Mouse (Mus musculus) myocyte (in vitro differentiated cells): ENCODE measurements at regions not wholly inside any gene's neighbourhood (a gene's known extent, or its start where the extent isn't known, plus 50 kb on each side); places are given as distances from the start of the nearest gene placed in this dataset.
"Not testable (repeated sequence)": the region's sequence is repeated elsewhere in the genome, so short reads cannot be mapped to it uniquely, and the experiment has no call there.

ENCODE experiments used
- H3K27me3 ChIP-seq: one replicate; pipeline ENCODE4 v1.6.1; 2011; ENCODE audit not compliant: control insufficient read depth, insufficient read depth, insufficient read length
- H3K36me3 ChIP-seq: one replicate; pipeline ENCODE4 v1.6.1; 2011; ENCODE audit not compliant: control insufficient read depth, insufficient read depth
- H3K4me2 ChIP-seq: one replicate; pipeline ENCODE4 v1.6.1; 2011; ENCODE audit warnings: low read depth, control low read depth
- H3K4me3 ChIP-seq: one replicate; pipeline ENCODE4 v1.5.1; 2011; ENCODE audit warnings: mild to moderate bottlenecking, control low read depth, moderate library complexity
- H3K79me2 ChIP-seq: one replicate; pipeline ENCODE4 v1.6.1; 2011; ENCODE audit not compliant: control insufficient read depth, insufficient read depth
- H3ac ChIP-seq: one replicate; pipeline ENCODE4 v1.6.1; 2011; ENCODE audit not compliant: control insufficient read depth, insufficient read length
- CEBPB ChIP-seq: IDR thresholded peaks from 2 replicates; pipeline ENCODE4 v1.6.1; 2011; ENCODE audit warnings: mild to moderate bottlenecking, moderate library complexity; ENCODE audit not compliant: poor library complexity, insufficient read depth, severe bottlenecking
- E2F4 ChIP-seq: IDR thresholded peaks from one replicate; pipeline ENCODE4 v1.6.1; 2011; ENCODE audit warnings: mild to moderate bottlenecking, control low read depth, moderate library complexity; ENCODE audit not compliant: insufficient read depth
- MAX ChIP-seq: IDR thresholded peaks from one replicate; pipeline ENCODE4 v1.6.1; 2011; ENCODE audit warnings: low read depth, mild to moderate bottlenecking, control low read depth
- MYOD1 ChIP-seq, 3 experiments: IDR thresholded peaks; one replicate each; pipeline ENCODE4 v1.6.1; 2011; ENCODE audit warnings: control low read depth in 2 of 3, low read depth in 2 of 3, mild to moderate bottlenecking in 2 of 3, moderate library complexity in 1 of 3; ENCODE audit not compliant: insufficient read length in 2 of 3, control insufficient read depth in 1 of 3
- MYOG ChIP-seq, 3 experiments: IDR thresholded peaks; one replicate each; pipeline ENCODE4 v1.6.1; 2011; ENCODE audit warnings: control low read depth in 2 of 3, low read depth in 2 of 3, mild to moderate bottlenecking in 2 of 3; ENCODE audit not compliant: insufficient read length in 2 of 3, control insufficient read depth in 1 of 3, insufficient read depth in 1 of 3
- POLR2A ChIP-seq: IDR thresholded peaks from one replicate; pipeline ENCODE4 v1.6.1; 2011; ENCODE audit warnings: low read depth, mild to moderate bottlenecking, control low read depth, moderate library complexity; ENCODE audit not compliant: insufficient read length
- POLR2AphosphoS2 ChIP-seq: IDR thresholded peaks from one replicate; pipeline ENCODE4 v1.6.1; 2011; ENCODE audit warnings: low read depth, control low read depth; ENCODE audit not compliant: insufficient read length
- REST ChIP-seq: IDR thresholded peaks from one replicate; pipeline ENCODE4 v1.6.1; 2011; ENCODE audit warnings: mild to moderate bottlenecking, control low read depth, moderate library complexity; ENCODE audit not compliant: insufficient read depth, insufficient read length
- SRF ChIP-seq: IDR thresholded peaks from one replicate; pipeline ENCODE4 v1.6.1; 2011; ENCODE audit warnings: low read depth; ENCODE audit not compliant: control insufficient read depth, insufficient read length
- TCF12 ChIP-seq: IDR thresholded peaks from one replicate; pipeline ENCODE4 v1.6.1; 2011; ENCODE audit warnings: mild to moderate bottlenecking, control low read depth; ENCODE audit not compliant: poor library complexity, insufficient read depth, severe bottlenecking
- TCF3 ChIP-seq: IDR thresholded peaks from one replicate; pipeline ENCODE4 v1.6.1; 2011; ENCODE audit warnings: low read depth, control low read depth; ENCODE audit not compliant: insufficient read length
- USF1 ChIP-seq: IDR thresholded peaks from one replicate; pipeline ENCODE4 v1.6.1; 2011; ENCODE audit warnings: low read depth, mild to moderate bottlenecking, control low read depth, moderate library complexity

DNA sequence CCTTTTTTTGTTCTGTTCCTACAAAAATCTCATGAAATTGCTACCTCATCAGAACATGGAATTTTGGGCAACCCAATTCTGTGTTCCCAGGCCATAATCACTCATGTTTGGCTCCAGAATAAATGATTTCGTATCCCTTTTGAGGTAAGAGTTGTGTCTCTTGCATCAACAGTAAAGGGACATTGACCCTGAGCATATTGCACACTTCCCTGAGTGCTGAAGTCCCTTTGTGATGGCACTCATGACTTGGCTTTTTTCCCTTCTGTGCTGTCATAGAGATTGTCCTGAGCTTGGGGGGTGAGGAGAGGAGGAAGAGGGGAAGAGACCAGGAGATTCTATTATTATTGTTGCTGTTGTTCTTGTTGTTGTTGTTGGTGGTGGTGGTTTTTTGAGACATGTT, 68.6 kb upstream of the Atp1b1 start:
- no peak overlapping the region for H3ac ChIP-seq

DNA sequence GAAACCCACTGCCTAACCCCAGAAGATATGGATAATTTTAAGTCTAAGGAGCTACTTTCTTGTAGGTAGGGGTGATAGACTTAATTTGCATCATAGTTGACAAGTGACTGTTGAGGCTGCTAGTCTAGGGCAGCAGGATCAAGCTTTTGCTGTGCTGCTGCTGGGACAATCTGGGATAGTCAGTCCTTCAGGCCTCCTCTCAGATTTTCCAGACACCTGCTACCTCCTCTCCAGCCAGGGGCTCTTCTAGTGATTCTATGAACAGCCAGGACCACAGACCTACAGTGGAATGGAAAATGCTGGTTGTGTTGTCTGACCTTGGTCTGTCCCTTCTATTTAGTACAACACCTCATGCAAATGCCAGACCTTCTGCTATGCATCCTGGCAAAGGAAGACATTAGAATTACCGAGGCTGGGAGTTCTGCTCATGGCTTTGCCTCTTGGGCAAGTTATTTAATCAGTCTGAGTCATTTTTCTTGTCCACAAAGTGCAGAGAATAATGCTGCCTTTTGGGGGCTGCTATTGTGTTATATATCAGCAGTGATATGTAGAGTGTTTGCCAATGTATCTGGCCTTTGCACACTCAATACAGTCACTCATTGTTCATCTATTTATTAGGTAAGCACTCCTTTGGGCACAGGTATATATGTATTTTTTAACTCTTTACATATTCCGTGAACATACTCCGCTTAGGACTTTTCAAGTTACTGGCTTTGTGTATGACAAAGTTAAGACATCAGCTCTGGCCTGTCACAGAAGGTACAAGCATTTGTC, 64.4 kb upstream of the Atp1b1 start:
- no peaks in the 10 kb centered on the region for H3K79me2 ChIP-seq
- H3K27me3 ChIP-seq, result no peaks in the 10 kb centered on the region
- no peak overlapping the region for H3K4me2 ChIP-seq
- H3ac ChIP-seq, result no peak overlapping the region
- TF ChIP-seq MAX, result no peak
- no peak for TF ChIP-seq REST
- TF ChIP-seq E2F4, result no peak
- no peak for TF ChIP-seq SRF
- TF ChIP-seq POLR2AphosphoS2, result no peak
- no peak for TF ChIP-seq POLR2A
- TF ChIP-seq MYOG (IDR thresholded peaks at IDR 0.05; ENCODE audit: control insufficient read depth in 1 of 3, insufficient read depth in 1 of 3, insufficient read length in 2 of 3, low read depth in 2 of 3), result no peak
- TF ChIP-seq TCF3, result no peak
- no peak for TF ChIP-seq TCF12
- no peak for TF ChIP-seq CEBPB
- no peaks in the 10 kb centered on the region for H3K36me3 ChIP-seq
- H3K4me3 ChIP-seq, result no peak overlapping the region

More for the DNA sequence above, 68.6 kb upstream of the Atp1b1 start:
- H3K79me2 ChIP-seq, result no peaks in the 10 kb centered on the region
- H3K27me3 ChIP-seq, result no peaks in the 10 kb centered on the region
- TF ChIP-seq USF1, result no peak
- TF ChIP-seq POLR2A, result no peak
- no peak for TF ChIP-seq MYOD1 (IDR thresholded peaks at IDR 0.05; ENCODE audit: control insufficient read depth in 1 of 3, insufficient read length in 2 of 3, low read depth in 2 of 3)
- no peak for TF ChIP-seq SRF
- no peak for TF ChIP-seq MYOG (IDR thresholded peaks at IDR 0.05; ENCODE audit: control insufficient read depth in 1 of 3, insufficient read depth in 1 of 3, insufficient read length in 2 of 3, low read depth in 2 of 3)
- H3K36me3 ChIP-seq, result no peaks in the 10 kb centered on the region
- H3K4me3 ChIP-seq, result no peak overlapping the region
- H3K4me2 ChIP-seq, result no peak overlapping the region

DNA sequence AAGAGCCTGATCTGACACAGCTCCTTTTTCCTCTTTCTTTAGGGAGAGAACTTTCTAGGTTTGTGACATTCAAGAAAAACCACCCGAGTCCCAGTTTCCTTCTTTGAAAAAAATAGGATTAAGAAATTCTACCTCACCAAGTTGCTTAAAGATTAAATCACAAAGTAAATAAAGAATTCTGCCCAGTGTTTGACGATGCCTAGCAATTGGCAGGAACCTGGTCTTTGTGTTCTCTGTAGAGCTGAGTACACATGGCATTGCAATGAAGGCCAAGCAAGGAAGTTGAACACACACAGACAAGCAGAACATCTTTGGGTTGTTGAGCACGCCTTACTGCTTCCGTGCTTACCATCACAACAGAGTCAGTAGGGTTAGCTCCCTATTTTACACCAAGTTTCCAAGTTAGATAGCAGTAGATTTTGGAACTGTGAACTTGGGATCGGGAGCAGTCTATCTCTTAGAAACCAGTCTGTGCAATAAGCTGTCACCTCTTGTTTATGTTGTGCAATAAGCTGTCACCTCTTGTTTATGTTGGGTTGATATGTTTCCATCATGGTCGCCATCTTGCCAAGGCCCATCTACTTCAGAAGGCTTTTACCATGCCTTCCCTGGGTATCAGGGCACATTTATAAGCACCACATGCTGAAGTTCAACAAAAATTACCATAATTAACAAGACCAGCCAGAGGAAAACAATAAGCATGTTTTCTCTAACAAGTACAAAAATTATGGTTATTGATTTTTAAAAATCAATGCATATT, 63.4 kb upstream of the Atp1b1 start:
- Histone ChIP-seq H3K79me2 (no peaks in the 10 kb centered on the region), H3K27me3 (no peaks in the 10 kb centered on the region), H3K36me3 (no peaks in the 10 kb centered on the region), H3ac (no peak overlapping the region), H3K4me3 (no peak overlapping the region), H3K4me2 (no peak overlapping the region)
- no peak for TF ChIP-seq POLR2AphosphoS2
- TF ChIP-seq POLR2A, result no peak
- no peak for TF ChIP-seq TCF3
- no peak for TF ChIP-seq REST
- no peak for TF ChIP-seq MYOD1 (IDR thresholded peaks at IDR 0.05; ENCODE audit: control insufficient read depth in 1 of 3, insufficient read length in 2 of 3, low read depth in 2 of 3)
- no peak for TF ChIP-seq CEBPB
- no peak for TF ChIP-seq MYOG (IDR thresholded peaks at IDR 0.05; ENCODE audit: control insufficient read depth in 1 of 3, insufficient read depth in 1 of 3, insufficient read length in 2 of 3, low read depth in 2 of 3)

DNA sequence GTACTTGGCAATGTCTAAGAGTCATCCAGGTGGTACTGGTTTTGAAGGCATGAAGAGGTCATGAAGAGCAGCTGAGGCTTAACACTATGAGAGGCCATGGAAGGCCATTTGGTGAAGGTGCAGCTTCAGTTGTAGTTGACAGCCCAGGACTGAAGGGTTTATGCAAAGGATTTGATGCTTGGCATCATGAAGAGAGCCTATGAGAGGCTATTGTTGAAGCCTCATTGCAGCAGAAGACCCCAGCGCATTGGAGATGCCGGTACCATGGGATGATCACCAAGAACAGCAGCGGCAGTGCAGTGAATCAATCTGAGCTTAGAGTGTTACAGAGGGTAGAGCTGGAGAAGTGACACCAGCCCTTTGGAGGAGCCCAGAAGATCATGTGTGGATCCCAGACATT, 60.7 kb upstream of the Atp1b1 start:
- Histone ChIP-seq H3K27me3 (no peaks in the 10 kb centered on the region), H3K4me2 (no peak overlapping the region), H3K4me3 (no peak overlapping the region), H3ac (no peak overlapping the region), H3K79me2 (no peaks in the 10 kb centered on the region), H3K36me3 (no peaks in the 10 kb centered on the region)
- TF ChIP-seq POLR2AphosphoS2 (no peak), SRF (no peak), CEBPB (no peak), TCF12 (no peak), MAX (no peak), REST (no peak), POLR2A (no peak), TCF3 (no peak), MYOG (IDR thresholded peaks at IDR 0.05; ENCODE audit: control insufficient read depth in 1 of 3, insufficient read depth in 1 of 3, insufficient read length in 2 of 3, low read depth in 2 of 3) (no peak), MYOD1 (IDR thresholded peaks at IDR 0.05; ENCODE audit: control insufficient read depth in 1 of 3, insufficient read length in 2 of 3, low read depth in 2 of 3) (no peak), E2F4 (no peak), USF1 (no peak)

DNA sequence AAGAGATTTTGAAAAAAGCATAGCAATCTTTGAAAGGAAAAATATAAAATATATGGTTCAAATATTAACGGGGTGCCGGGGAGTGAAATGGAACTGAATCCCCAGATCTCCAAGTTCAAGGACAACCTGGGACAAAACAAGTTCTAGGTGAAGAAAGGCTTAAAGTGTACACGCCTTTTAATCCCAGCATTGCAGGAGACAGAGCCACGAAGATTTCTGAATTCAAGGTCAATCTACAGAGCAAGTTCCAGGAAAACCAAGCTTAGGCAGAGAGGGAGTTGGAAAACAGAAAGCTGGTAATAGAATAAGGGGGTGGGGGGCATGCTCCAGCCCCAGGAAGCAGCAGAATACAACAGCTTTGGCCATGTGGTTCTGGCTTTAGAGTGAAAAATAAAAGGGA, 60.2 kb upstream of the Atp1b1 start:
- H3ac ChIP-seq, result no peak overlapping the region
- H3K79me2 ChIP-seq, result no peaks in the 10 kb centered on the region
- H3K27me3 ChIP-seq, result no peaks in the 10 kb centered on the region
- no peaks in the 10 kb centered on the region for H3K36me3 ChIP-seq
- no peak overlapping the region for H3K4me2 ChIP-seq
- no peak for TF ChIP-seq SRF
- TF ChIP-seq MYOG (IDR thresholded peaks at IDR 0.05; ENCODE audit: control insufficient read depth in 1 of 3, insufficient read depth in 1 of 3, insufficient read length in 2 of 3, low read depth in 2 of 3), result no peak
- no peak for TF ChIP-seq POLR2A
- TF ChIP-seq E2F4, result no peak
- no peak for TF ChIP-seq REST
- no peak for TF ChIP-seq MYOD1 (IDR thresholded peaks at IDR 0.05; ENCODE audit: control insufficient read depth in 1 of 3, insufficient read length in 2 of 3, low read depth in 2 of 3)
- no peak for TF ChIP-seq MAX
- no peak for TF ChIP-seq CEBPB
- no peak for TF ChIP-seq TCF3
- TF ChIP-seq TCF12, result no peak
- H3K4me3 ChIP-seq, result no peak overlapping the region

DNA sequence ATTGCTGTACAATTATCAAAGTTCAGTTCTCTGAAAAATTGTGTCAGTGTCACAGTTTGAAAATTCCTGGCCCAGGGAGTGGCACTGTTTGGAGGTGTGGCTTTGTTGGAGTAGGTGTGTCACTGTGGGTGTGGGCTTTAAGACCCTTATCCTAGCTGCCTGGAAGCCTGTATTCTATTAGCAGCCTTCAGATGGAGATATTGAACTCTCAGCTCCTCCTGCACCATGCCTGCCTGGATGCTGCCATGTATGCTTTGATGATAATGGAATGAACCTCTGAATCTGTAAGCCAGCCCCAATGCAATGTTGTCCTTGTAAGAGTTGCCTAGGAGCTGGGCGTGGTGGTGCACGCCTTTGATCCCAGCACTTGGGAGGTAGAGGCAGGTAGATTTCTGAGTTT, 59.2 kb upstream of the Atp1b1 start:
- H3K36me3 ChIP-seq, H3ac ChIP-seq, H3K79me2 ChIP-seq, H3K4me2 ChIP-seq, H3K4me3 ChIP-seq, H3K27me3 ChIP-seq: not testable (repeated sequence)
